Mouse (Mus musculus) brown adipose tissue, adult 24 weeks (tissue): ENCODE data around the gene Vezf1. TPM values are rescaled to one million over a fixed set of nuclear protein-coding genes. Genes with fewer than 3 reads are reported as not detected.

ENCODE experiments used
- H3K27ac ChIP-seq: fragments of 200-500 bp; replicated peaks from 2 replicates; pipeline ENCODE4 v1.5.1; 2012; ENCODE audit warnings: low read depth, mild to moderate bottlenecking, low read length
- H3K4me1 ChIP-seq: fragments of 200-500 bp; 2 replicates; pipeline ENCODE4 v1.6.1; 2012; ENCODE audit warnings: low read length, mixed read lengths; ENCODE audit not compliant: control insufficient read depth, insufficient read depth, insufficient read length
- H3K4me3 ChIP-seq: fragments of 200-500 bp; 2 replicates; pipeline ENCODE4 v1.5.1; 2012; ENCODE audit warnings: low read depth, mild to moderate bottlenecking, low read length, moderate library complexity; ENCODE audit not compliant: insufficient read depth
- polyA plus RNA-seq: library from polyadenylated mRNA; stranded (reverse); fragments of >200 nt; gene quantifications from 2 replicates; pipeline ENCODE4 v1.2.4, GENCODE M21; 2012; ENCODE audit not compliant: missing spikeins, insufficient read depth, insufficient read length

Gene Vezf1
- polyA plus RNA-seq, 1 experiment, result 19.7 TPM

DNA sequence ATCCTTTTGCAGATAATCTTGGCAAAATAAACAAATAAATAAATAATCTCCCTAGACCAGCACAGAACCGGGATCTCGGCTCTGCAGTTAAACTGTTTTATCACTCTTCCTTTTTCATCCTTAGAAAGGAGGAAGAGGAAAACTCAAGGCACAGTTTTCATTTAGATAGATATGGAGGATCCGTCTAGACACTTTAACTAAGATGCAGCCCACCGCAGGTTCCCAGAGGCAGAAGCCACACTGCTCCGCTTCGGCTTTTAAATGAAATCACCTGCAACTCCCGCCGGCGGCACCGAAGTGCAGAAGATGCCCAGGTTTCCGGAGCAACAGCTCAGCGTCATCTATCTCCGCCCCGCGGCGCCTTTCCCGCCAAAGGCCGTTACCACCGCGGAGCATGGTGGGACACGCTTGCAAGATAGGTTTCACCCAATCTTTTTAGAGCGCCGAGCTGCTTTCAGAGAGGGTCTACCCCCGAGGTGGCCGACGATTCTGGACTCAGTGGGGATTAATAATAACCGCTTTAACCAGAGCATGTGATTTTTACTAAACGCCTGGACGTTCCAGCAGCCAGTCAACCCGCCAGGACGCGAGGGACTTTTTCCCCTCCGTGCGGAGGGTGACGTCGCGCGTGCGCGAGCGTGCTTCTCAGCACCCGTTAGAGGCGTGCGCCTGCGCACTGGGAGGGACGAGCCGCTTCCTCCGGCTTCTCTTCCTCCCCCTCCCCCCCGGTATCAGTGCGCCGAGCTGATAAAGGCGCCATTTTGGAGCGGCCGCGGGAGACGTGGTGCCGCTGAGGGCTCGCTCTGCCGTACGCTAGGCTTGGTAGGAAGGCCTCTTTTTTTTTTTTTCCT is 20.9 kb upstream of the Vezf1 start, which contains the start of gene Srsf1:
Gene Srsf1 (plus strand): TSS at position 430 of the 851 bp plus-strand sequence.
- H3K27ac ChIP-seq, result peak within 1 kb of the TSS; percentile 98
- H3K4me1 ChIP-seq, result 0 out of 2 replicates have a peak, but pooled peaks cover 2% of the 10 kb centered on the region
- H3K4me3 ChIP-seq, result peak within 1 kb of the TSS; percentile 95

DNA sequence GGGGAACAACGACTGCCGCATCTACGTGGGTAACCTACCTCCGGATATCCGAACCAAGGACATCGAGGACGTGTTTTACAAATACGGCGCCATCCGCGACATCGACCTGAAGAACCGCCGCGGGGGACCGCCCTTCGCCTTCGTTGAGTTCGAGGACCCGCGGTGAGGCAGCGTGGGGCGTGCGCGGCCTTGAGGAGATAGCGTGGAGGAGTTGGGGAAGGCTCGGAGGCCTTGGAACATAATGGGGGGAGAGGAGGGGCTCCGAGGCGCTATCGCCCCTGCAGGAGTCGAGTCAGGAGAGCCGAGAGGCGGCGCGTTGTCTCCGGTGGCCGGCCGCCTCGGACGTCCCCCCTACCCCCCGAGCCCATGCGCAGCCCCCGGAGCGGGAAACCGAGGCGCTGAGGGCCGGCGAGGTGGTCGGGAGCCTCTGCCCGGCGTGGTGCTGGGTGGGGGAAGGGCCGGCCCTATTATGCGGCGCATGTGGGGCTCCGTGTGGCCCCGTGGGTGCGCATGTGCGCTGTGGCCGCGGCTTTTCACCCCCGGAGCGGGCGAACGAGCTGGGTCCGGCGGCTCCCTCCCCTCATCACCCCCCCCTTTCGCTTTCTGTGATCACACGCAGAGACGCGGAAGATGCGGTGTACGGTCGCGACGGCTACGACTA is 20.1 kb upstream of the Vezf1 start:
- Histone ChIP-seq H3K27ac (peak overlapping the region; percentile 98), H3K4me1 (0 out of 2 replicates have a peak, but pooled peaks cover 2% of the 10 kb centered on the region), H3K4me3 (peak overlapping the region; percentile 95)

DNA sequence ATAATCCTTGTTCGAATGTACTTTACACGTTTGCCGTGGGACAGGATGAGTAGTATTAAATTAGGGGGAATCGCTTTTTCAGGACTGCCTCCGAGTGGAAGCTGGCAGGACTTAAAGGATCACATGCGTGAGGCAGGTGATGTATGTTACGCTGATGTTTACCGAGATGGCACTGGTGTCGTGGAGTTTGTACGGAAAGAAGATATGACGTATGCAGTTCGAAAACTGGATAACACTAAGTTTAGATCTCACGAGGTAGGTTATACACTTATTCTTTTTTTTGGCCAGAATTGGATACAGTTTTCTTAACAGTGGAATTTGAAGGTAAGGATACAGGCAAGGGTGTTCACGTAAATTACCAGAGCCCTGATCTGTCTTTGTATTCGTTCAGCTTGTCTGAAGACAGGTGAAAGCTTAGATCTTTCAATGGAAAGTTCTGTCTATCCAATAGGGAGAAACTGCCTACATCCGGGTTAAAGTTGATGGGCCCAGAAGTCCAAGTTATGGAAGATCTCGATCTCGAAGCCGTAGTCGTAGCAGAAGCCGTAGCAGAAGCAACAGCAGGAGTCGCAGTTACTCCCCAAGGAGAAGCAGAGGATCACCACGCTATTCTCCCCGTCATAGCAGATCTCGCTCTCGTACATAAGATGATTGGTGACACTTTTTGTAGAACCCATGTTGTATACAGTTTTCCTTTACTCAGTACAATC is 19.0 kb upstream of the Vezf1 start:
- 0 out of 2 replicates have a peak, but pooled peaks cover 2% of the 10 kb centered on the region for H3K4me1 ChIP-seq
- H3K4me3 ChIP-seq, result peak overlapping the region; percentile 95
- no peak overlapping the region for H3K27ac ChIP-seq

DNA sequence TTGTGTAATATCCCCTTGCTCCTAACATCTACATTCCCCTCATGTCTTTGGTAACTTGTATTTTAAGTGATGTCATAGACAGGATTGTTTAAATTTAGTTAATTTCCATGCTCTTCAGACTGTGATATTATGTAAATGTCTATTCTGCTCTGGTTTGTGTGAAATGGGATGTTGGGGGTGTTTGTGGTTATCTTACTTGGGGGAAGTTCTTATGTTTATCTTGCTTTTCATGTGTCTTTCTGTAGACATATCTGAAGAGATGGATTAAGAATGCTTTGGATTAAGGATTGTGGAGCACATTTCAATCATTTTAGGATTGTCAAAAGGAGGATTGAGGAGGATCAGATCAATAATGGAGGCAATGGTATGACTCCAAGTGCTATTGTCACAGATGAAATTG is 18.3 kb upstream of the Vezf1 start:
- 0 out of 2 replicates have a peak, but pooled peaks cover 2% of the 10 kb centered on the region for H3K4me1 ChIP-seq
- no peak overlapping the region for H3K27ac ChIP-seq
- no peak overlapping the region for H3K4me3 ChIP-seq

DNA sequence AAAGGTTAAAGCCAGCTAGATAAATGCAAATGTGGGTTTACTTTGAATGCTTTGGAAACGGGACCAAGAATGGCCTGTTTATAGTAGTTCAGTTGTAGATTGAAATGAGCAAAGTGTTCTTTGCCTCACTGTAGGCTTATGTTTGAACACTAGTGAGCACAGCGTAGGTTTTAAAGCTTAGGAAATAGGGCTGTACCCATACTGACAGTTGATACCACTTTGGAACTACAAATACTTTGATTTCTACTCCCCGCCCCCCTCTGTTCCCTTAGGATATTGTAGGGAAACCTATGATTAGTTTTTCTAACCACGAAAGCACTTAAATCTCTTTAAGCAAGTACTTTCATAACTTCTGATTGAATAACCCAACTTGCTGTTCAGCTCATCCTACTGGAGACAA is 15.4 kb upstream of the Vezf1 start:
- 0 out of 2 replicates have a peak, but pooled peaks cover 2% of the 10 kb centered on the region for H3K4me1 ChIP-seq
- H3K4me3 ChIP-seq, result no peak overlapping the region
- H3K27ac ChIP-seq, result no peak overlapping the region

DNA sequence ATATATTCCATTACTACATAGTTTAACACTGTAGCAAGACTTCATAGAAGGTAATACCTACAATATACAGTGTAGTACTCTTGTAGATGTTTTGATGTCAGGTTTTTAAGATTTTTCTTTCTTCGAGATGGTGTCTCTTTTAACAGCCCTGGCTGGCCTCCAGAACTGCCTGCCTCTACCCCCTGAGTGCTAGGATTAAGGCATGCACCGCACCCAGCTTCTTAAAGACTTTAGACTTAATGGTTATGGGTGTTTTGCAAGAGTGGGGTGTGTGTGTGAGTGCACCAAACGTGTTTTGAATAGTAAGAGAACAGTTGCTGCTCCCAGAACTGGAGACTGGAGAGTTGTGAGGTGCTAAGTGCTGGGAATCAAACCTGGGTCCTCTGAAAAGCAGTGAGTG is 14.3 kb upstream of the Vezf1 start:
- H3K27ac ChIP-seq, result no peak overlapping the region
- 0 out of 2 replicates have a peak, but pooled peaks cover 2% of the 10 kb centered on the region for H3K4me1 ChIP-seq
- no peak overlapping the region for H3K4me3 ChIP-seq

DNA sequence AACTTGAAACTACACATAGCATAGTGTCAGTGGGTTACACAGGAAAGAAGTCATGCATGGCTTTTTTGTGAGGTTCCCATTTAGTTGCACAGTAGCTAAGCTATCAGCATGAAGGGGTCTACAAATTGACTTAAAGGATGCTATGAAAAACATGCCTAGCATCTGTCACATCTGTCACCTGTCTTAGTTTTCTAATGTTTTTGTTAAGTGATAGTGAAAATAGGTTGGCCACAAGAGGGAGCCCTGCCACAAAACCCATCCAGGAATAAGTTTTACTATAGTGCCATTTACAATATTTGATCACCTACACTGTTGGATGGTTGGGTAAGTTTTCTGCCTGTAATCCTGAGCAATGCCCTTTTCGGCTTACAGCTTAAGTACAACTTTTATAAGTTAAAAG is 13.5 kb upstream of the Vezf1 start:
- H3K4me1 ChIP-seq, result no peaks in the 10 kb centered on the region
- H3K27ac ChIP-seq, result no peak overlapping the region
- H3K4me3 ChIP-seq, result no peak overlapping the region

DNA sequence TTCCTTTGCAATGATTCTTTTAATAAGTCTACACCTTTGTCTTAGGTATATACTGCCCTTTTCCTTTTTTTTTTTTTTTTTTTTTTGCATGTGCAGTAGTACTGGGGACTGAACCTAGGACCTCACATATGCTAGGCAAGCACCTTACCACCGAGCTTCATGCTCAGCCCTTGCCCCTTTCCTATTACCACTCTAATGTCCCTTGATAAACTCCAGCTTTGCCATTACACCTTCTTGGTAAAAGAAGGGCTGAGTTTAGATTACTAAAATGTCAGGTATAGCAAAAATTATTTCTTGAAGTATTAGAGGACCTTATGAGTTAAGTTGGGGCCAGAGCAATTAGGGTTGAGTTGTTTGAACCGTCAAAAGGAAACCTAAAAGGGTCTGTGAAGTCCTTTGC is 12.3 kb upstream of the Vezf1 start:
- no peak overlapping the region for H3K27ac ChIP-seq
- no peak overlapping the region for H3K4me3 ChIP-seq
- no peaks in the 10 kb centered on the region for H3K4me1 ChIP-seq

DNA sequence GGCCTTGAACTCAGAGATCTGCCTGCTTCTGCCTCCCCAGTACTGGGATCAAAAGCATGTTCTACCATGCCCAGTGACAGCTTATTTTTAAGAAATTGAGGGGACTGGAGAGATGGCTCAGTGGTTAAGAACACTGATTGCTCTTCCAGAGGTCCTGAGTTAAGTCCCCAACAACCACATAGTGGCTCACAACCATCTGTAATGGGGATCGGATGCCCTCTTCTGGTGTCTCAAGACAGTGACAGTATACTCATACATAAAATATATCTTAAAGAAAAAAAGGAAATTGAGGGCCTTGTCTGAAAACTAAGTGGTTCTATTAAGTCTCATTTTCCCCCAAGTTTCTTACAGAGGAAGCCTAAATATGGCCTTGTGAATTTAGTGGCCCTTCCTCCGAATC is 10.3 kb upstream of the Vezf1 start:
- H3K4me3 ChIP-seq, result no peak overlapping the region
- H3K4me1 ChIP-seq, result no peaks in the 10 kb centered on the region
- no peak overlapping the region for H3K27ac ChIP-seq

DNA sequence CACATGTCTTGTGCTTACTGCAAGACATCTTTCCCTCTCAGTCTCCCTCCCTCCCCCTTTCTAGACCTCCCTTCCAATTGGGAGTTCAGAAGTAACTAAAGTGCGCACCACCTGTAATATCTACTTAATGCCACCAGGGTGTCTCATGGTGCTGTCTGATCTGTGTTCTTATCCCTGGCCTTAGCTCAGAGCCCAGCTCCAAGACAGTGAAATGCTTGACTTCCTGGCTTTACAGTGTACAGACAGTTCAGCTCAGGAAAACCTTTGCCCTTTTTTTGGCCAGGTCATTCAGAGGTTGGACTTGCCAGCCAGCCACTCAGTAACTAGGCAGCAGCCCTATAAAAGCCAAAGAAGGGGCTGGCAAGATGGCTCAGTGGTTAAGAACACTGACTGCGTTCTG is 8.9 kb upstream of the Vezf1 start:
- Histone ChIP-seq H3K27ac (no peak overlapping the region), H3K4me3 (no peak overlapping the region), H3K4me1 (no peaks in the 10 kb centered on the region)

DNA sequence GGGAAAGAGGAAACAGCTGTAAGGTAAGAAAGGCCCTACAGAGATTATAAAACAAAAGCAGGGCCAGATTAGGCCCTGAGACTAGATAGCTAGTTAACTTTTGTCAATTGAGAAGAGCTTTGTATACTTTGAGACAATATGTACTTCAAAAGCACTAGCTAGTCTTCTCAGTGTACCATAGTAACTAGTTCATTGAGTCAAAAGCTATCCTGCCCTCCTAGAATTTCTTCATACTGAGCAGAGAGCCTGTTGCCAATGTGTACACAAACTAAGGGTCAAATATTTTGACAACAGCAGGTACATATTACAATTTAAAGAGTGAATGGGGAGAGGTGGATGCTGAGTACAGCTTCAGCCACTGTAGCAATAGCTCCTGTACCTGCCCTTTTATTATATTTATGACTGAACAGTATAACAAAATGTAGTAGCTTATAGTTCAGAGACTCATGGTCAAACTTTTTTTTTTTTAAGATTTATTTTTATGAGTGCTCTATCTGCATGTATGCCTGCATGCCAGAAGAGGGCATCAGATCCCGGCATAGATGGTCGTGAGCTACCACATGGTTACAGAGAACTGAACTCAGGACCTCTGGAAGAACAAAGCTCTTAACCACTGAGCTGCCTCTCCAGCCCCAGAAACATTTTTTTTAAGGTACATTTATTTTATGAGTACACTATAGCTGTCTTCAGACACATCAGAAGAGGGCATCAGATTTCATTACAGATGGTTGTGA is 6.0 kb upstream of the Vezf1 start:
- H3K4me3 ChIP-seq, result no peak overlapping the region
- H3K4me1 ChIP-seq, result no peaks in the 10 kb centered on the region
- no peak overlapping the region for H3K27ac ChIP-seq

DNA sequence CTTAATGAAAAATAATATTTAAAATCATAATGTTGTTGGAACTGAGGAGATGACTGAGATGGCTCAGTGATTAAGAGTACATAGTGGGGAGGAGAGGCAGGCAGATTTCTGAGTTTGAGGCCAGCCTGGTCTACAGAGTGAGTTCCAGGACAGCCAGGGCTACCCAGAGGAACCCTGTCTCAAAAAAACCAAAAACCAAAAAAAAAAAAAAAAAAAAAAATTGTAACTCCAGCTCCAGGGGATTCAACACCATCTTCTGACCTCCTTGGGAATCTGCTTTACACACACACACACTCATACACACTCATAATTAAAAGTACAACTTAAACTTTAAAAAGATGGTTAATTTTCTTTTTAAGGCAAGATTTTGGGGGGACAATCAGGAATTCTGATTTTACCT is 2.3 kb upstream of the Vezf1 start:
- H3K4me1 ChIP-seq, result no peaks in the 10 kb centered on the region
- H3K27ac ChIP-seq, result no peak overlapping the region
- no peak overlapping the region for H3K4me3 ChIP-seq

DNA sequence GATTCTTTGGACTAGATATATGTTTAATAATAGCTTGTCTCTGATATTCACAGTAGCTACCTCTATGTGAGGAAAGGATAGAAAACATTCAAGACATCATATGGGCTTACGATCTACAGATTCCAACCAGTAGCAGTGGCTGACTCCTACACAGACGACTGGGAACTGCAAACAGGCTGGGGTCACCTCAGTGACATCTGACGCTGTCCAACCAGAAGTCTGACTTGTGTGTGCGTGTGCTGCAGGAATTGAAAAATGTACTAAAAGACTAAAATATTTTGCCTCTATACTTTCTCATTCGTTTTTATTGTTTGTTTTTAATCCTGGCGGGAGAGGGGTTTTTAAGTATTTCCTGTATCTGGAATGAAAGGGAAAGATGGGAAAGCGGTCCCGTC is 891 bp upstream of the Vezf1 start:
- Histone ChIP-seq H3K4me3 (peak overlapping the region; percentile 88), H3K4me1 (no peaks in the 10 kb centered on the region), H3K27ac (peak overlapping the region; percentile 80; the same call in 1 of the 2 replicates)

DNA sequence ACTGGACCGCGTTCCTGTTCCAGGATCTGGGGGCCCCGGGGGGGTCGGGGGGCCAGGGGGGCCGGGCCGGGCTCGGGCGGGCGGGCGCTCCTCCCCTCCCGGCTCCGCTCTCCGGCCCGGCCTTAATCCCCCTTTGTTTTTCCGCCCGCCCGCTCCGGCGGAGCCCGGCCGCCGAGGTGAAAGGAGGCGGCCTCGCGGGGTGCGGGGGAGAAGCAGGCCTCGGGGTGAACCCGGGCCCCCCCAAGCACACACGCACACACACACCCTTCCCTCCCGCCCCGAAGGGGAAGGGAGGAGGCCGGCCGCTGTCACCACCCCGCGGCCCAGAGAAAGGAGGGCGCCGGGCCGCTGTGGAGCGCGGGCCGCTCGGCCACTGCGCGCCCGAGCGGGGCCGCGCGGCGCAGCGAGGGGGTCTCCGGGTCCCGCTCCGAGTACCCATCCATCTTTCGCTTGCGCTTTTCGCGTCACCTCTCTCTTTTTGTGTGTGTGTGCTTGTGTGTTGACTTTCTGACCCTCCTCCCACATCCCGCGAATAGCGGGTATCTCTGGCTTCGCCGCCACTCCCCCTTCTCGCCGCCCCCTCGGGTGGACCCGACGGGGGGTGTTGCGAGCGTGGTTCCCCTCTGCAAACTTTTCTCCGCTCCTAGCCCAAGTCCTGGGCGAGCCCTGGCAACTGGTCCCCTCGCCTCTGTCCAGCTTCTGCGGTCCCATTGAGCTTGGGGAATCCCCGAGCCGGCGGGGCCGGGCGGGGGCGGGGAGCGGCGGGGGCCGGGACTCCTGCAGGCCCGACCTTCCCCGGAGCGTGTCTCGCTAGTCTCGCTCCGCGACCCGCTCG is 549 bp downstream of the Vezf1 start:
- Histone ChIP-seq H3K27ac (peak overlapping the region; percentile 71), H3K4me3 (peak overlapping the region; percentile 88), H3K4me1 (peaks cover 3% of the 10 kb centered on the region; the same call in 1 of the 2 replicates)
